Mouse (Mus musculus): ENCODE data around the gene Lyrm4. TPM values are rescaled to one million over a fixed set of nuclear protein-coding genes. Genes with fewer than 3 reads are reported as not detected.
A peak's percentile ranks its signal among the peaks of the same experiment; 100 is the strongest.

Gene Lyrm4
- total RNA-seq, 2 experiments from 2014 or later, result 14.1 to 15.2 TPM

DNA sequence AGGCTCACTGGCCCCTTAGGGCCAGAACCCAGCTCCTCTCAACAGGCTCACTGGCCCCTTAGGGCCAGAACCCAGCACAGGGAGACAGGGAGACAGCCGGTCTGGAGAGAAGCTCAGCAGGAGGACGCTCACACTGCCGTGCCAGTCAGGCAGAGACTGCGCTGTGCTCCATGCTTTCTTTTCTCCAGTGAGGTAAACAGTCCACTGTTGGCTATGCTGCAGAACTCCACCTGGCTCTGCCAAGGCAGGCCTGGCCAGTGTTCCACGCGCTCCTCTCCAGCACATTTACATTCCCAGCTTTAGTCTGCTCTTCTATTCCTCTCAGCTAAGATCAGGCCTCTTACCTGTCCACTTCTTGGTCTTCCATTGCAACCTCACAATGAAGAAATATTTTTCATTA, 11.7 kb downstream of the Lyrm4 start:
- DNase-seq, result no peak

GRCm38 (mm10) chr13:36096684-36097383, 20.5 kb downstream of the Lyrm4 start:
- no peak for DNase-seq

DNA sequence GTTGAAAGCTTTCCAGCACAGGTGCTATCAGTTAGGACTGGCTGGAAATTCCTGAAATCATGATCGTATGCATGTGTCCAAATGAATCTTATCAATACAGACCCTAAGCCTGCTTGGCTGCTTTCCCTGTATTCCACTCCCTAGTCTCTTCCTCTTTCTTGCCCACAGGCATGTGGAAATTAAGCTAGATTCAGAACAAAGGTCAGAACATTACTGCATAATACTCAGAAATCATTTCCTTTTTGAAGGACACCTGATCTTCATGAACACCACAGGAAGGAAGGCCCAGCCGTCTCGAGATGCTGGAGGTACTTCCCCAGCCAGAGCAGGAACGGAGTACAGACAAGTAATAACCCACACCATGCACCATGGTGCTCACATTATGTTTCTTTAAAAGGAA, 29.2 kb downstream of the Lyrm4 start:
- DNase-seq, result no peak

- no peak for DNase-seq
Observed at GRCm38 (mm10) chr13:36087427-36087826, 29.9 kb downstream of the Lyrm4 start.

- peak; percentile 48 for DNase-seq
Observed at GRCm38 (mm10) chr13:36086608-36087391, 30.5 kb downstream of the Lyrm4 start.

- DNase-seq, result no peak
Observed at GRCm38 (mm10) chr13:36085971-36086370, 31.4 kb downstream of the Lyrm4 start.

- no peak for DNase-seq
Observed at GRCm38 (mm10) chr13:36084701-36085100, 32.6 kb downstream of the Lyrm4 start.

DNA sequence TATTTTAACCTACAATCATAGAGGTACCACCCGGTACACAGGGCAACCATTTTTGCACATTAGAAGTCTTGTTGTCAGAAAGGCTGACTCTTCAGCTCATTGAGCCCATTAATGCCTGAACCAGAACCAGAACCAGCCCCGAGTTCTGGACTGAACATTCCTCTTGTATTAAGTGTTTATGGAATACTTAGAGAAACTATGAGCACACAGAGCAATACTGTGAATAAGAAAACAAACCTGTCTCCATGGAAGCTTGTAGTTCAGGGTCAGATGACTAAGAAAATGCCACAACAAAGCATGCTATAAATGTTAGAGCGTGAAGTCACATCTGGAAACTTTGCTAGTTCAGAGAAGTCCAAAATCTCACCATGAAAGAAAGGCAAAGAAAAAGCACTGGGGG, 35.7 kb downstream of the Lyrm4 start:
- DNase-seq, result no peak

DNA sequence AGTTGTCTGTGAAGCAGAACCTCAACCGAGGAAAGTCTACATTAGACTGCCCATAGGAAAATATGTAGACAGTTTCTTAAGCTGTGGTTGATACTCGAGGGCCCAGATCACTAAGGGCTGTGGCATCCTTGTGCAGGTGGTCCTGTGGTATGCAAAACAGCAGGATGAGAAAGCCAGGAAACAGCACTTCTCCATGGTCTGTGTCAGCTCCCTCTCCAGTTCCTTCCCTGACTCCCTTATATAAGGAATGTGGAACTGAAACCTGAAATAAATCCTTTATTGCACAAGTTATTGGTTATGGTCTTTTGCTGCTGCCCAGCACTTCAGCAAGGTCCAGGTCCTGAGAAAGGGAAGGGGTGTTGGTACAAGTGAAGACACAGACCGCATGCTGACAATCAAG, 42.8 kb downstream of the Lyrm4 start:
- no peak for DNase-seq

DNA sequence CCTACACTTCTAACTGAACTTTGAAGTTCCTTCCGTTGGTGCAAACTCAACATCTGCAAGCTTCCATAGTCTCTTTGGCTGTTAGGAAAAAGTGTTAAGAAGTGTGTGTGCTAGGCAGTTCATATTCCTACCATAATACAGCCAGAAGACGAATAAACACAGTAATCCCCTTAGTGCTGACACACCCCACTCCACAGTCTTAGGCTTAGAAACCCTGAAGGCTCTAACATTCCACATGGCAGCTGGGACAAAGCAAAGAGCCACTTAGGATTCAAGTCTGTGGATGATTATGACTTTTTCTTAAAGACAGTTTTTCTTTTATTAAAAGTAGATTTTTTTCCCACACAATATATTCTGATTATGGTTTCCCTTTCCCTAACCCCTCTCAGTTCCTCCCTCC, 50.6 kb downstream of the Lyrm4 start:
- DNase-seq, result no peak

- no peak for DNase-seq
Observed at GRCm38 (mm10) chr13:36057489-36057888, 59.8 kb downstream of the Lyrm4 start.

DNA sequence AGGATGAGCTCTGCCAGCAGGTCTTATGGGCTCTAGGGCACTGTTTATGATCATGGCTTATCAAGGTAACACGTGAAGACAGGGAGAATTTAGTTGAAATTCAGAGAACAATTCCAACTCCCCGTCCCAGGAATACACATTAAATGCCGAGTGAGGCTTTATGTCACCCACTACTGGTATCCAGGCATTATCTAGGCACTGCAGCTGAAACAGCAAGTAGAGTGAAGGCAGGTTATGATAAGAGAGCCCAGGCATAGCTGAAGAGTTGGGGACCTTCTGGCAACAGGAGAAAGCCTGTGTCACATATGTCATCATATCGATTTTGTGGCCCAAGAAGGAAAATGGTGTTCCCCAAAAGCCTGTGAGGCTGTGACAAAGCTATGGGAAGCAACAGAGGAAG, 60.4 kb downstream of the Lyrm4 start:
- no peak for DNase-seq

DNA sequence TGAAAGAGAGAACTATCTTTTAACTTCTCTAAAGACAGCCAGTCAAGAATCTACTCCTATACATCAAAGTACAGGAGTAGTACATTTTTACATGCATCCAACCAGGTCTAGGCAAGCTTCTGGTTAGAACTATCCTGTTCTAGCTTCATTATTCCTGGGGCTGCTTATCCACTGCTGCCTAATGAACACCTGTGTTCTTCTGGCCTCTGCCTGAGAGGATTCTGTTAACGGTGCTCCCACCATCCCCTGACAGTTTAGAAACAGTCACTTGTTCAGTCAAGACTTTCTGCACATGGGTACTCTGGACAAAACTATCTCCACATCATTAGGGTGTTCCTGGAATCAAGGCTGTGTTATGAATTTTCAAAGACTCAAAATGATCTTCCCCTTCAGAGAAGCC, 60.8 kb downstream of the Lyrm4 start:
- no peak for DNase-seq

- DNase-seq, result no peak
Observed at GRCm38 (mm10) chr13:36035528-36035927, 81.8 kb downstream of the Lyrm4 start.

GRCm38 (mm10) chr13:36031959-36032358, 85.4 kb downstream of the Lyrm4 start:
- DNase-seq, result no peak

- peak; percentile 85 for DNase-seq
Observed at GRCm38 (mm10) chr13:36019309-36020274, 97.7 kb downstream of the Lyrm4 start.

DNA sequence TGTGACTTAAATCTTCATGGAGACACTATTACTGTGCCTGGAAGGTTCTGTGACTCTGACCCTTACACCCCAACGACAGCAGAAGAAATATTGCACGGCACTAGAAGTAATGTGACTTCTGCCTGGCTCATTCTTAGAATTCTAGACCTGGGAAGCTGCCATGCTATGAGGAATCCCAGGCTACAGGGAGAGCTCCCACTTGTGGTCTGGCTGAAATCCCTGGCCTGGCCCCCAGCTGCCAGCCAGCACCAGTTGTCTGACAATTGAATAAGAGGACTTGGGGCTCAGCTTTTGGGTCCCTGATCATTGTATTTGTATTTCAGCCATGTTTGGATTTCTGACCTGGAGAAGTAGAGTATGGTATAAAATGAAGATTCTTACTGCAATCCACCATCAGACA, 99.3 kb downstream of the Lyrm4 start:
- DNase-seq, result no peak

- no peak for DNase-seq
Observed at GRCm38 (mm10) chr13:36015636-36016035, 101.7 kb downstream of the Lyrm4 start.

- DNase-seq, result no peak
Observed at GRCm38 (mm10) chr13:36009981-36010380, 107.3 kb downstream of the Lyrm4 start.

DNA sequence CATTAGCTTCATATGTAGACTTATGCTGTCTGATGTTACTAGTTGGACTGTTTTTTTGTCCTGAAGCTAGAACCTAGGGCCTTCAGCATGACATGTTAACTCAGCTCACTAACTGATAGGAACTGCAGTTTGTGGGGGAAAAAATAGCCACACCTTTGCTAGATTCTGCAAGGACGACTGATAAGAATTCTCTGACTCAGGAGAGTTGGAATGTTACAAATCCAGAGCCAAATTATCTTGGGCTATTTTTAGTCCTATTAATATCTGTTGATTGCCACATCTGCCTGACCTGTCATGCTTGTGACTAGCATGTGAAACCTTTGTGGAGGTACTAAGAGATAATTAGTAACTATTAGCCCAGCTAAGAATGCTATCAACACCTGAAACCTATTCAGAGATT, 116.5 kb downstream of the Lyrm4 start:
- no peak for DNase-seq

DNA sequence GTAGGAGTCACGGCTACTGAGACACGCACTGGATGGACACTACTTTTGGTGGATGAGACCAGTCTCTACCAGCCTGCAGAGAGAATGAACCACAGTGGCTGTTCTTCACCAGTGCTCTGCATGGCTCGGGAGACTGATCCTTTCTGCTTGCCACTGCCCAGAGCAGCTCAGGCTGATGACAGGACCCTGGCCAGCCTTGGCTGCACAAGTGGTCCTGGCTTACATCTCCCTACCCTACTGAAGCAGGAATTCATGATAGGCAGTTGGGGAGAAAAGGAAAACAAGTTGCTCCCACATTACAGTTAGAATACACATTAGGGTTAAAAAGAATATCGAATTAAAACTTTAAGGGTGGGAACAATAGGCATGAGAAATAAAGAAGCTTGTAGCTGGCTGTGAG, 119.7 kb downstream of the Lyrm4 start:
- DNase-seq, result no peak

GRCm38 (mm10) chr13:35995696-35996426, 121.5 kb downstream of the Lyrm4 start:
- peak; percentile 36 for DNase-seq

Data from adrenal gland, postnatal 10 days (tissue).